Mouse (Mus musculus): ENCODE results near the gene Rwdd1.

GRCm38 (mm10) chr10:34018746-34019301 lies 600 bp downstream of the Rwdd1 start:
- TF ChIP-seq MAX (IDR thresholded peaks at IDR 0.05; ENCODE audit: low read depth): no peak
- TF ChIP-seq POLR2A (IDR thresholded peaks at IDR 0.05; ENCODE audit: insufficient read length, low read depth): no peak
- TF ChIP-seq USF1 (IDR thresholded peaks at IDR 0.05; ENCODE audit: low read depth): no peak
- TF ChIP-seq E2F4 (IDR thresholded peaks at IDR 0.05; ENCODE audit: insufficient read depth): no peak
- TF ChIP-seq POLR2AphosphoS2 (IDR thresholded peaks at IDR 0.05; ENCODE audit: insufficient read length, low read depth): no peak
- TF ChIP-seq TCF12 (IDR thresholded peaks at IDR 0.05; ENCODE audit: insufficient read depth, poor library complexity, severe bottlenecking): no peak
- no peak for TF ChIP-seq MYOG (IDR thresholded peaks at IDR 0.05; ENCODE audit: control insufficient read depth in 1 of 3, insufficient read depth in 1 of 3, insufficient read length in 2 of 3, low read depth in 2 of 3)

Data from myocyte (in vitro differentiated cells).